Mouse (Mus musculus): ENCODE data around the gene Pdzrn3.

Pdzrn3 gene

DNA sequence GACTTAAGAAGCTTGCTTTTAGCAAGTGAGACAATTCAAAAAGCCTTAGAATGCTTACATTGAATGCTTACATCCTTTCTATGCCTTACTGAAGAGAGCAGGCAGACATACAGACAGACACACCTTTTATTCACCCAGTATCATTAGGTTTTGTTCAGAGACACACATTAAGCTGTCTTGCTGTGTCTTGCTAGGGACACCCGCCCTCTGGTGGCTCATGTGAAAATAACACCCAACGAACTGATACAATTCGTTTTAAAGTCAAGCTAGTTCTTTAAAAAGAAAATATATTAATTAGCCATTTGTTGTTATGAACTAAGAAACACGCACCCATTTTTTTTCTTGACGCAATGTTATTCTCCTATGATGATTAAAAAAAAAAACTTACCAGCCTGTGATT lies 180.1 kb downstream of the Pdzrn3 start:
- in situ Hi-C loops (cut with MboI), result no loop called here

DNA sequence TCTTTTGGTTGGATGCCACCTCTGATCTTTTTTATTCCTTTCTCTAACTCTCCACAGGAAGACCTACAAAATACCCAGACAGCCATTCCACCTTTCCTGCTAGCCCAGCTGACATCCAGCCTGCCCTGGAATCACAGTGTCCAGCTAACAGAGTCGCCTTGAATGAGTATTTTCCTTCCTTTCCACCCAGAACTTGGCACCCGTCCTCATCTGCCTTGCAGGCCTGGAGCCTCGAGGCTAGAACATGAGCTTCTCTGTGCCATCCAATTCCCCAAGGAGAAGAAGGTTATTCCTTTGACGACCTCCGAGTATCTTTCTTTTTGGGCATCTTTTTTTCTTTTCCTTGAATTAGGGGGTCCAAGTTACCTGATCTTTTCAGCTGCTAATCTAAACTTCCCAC lies 181.8 kb downstream of the Pdzrn3 start:
- in situ Hi-C loops (cut with MboI), result no loop called here

DNA sequence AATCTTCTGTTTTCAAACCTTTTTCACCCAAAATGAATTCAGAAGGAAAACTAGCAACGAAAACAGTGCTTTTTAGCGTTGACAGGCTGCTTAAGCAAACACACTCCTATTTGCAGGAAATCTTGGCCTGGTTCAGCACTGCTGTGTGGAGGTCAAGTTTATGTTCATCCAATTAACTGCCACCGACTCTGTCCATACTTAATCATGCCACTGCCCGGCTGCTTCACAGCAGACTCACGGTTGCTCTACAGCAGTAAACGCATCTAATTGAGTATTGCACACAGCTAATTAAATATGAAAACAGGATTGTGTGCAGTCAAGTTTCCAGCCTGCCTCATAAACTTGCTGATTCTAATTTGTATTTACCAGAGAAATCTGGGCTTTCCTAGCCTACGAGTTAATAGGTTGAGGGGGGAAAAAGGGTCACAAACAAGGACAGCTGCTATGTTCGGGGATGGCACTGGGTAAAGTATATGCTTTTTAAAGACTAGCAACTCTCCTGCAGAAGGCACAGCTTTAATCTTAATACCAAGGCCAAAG lies 183.2 kb downstream of the Pdzrn3 start:
- in situ Hi-C loops (cut with MboI), result no loop called here

DNA sequence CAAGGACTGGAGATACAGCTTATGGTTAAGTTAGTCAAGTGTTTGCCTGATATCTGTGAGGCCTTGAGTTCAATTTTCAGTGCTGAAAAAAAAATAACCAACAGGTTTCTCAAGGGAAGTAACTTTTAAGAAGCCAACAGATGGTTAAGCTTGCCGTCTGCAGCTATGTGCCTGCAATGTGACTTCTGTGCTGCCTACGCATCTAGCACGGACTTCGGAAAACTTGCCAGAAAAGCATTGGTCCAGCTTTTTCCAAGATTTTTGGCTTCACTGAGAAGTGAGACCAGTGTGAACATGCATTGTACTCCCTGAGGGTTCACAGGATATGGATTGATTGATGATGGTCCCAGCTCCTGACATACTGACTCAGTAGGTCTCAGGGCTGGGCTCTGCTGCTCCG lies 186.1 kb downstream of the Pdzrn3 start:
- in situ Hi-C loops (cut with MboI), result no loop called here

DNA sequence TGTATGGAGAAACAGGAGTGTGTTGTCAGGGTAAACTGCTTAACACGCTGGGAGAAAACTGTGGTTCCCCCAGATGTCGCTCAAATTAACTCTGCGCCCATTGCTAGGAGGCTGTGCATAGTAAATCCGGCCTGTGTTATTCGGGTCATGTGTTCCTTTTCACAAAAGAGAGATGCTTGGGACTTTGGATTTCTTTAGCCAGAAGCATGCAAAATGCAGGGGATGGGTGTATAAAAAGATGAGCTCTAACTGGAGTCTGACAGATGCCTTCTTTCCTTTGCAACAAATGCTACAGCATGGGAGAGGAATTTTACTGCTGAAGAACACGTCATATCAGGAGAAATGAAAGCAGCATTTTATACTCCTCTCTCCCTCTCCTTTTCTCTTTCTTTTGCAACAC lies 190.4 kb downstream of the Pdzrn3 start:
- in situ Hi-C loops (cut with MboI), result no loop called here

DNA sequence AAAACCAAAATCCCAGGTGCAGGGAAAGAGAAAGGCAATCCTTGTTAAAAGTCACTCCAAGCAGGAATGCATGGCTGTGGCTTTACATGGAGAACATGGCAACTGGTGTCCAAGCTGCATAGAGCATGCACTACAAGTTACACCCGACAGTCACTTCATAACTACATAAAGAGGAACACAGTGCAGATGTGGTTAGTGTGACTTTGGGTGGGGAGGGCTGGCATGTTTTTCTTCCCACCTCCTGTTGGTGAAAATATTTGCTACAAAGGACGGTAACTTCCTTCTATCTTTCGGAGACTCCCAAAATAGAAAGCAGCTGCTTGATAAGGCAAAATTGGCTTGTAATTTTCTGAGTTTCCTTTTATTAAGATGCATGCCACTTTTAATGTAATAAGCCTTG lies 190.8 kb downstream of the Pdzrn3 start:
- in situ Hi-C loops (cut with MboI), result no loop called here

DNA sequence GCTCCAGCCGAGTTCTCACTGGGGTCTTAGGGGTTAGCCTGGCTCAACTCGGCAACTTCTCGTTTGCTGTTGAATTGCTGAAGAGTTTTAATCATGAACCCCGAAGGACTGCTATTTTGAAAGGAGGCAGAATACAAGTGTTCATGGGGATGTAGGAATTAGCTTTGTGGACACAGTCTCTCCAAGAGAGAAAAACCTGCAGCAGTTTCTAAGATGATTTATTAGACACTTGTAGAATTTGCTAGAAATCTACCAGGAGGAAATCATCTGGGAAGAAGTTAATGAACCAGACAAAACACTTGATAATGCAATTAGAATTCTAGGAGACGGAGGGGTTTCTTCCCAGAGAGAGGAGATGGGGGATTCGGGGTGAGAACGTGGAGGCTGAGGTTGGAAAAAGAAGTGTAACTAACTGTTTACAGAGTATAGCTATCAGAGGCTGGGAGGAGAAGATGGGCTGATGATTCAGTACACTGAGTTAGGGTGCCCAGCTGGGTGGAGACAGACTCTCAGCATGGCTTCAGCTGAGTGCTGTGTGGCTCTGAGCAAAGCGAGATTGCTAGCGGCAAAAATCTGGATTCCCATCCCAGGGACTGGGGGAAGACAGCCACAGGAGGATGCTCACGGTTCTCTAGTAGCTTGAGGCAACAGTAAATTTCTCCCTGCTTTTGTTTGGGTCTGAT lies 193.5 kb downstream of the Pdzrn3 start:
- in situ Hi-C loops (cut with MboI), result no loop called here

DNA sequence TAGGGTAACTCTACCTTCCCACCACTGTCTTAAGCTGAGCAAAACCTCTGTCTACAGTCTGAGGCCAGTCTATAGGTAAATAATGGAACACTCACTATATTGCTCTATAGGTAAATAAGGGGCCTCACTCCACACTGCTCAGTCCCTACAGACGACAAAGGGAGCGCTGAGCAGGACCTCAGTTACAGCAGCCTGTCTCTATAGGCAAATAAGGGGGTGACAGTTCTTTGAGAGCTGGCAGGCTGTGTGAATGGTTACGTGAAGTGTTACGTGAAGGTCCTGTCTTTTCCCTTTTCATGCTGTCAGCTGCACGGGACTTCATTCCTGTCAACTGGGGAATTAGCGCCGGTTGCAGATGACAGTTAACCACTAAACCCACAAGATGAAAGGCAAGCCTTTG lies 207.0 kb downstream of the Pdzrn3 start:
- in situ Hi-C loops (cut with MboI), result no loop called here

DNA sequence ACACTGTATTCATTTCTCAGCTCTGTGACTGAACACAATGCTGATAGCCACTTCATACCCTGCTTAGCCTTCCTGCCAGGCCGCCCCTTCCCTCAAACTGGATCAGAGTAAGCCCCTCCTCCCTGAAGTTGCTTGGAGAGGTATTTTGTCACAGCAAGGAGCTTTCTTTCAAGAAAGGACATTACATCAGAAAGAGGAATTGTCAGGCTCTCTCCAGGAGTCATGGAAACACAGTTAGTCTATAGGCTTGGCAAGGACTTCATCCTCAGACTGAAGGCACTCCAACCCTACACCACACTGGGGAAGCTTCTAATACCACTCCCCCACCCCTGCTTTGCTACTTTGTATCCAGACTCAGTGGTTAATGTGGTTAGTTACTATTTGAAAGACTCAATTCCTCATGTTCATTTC lies 224.2 kb downstream of the Pdzrn3 start:
- in situ Hi-C loops (cut with MboI), result no loop called here

DNA sequence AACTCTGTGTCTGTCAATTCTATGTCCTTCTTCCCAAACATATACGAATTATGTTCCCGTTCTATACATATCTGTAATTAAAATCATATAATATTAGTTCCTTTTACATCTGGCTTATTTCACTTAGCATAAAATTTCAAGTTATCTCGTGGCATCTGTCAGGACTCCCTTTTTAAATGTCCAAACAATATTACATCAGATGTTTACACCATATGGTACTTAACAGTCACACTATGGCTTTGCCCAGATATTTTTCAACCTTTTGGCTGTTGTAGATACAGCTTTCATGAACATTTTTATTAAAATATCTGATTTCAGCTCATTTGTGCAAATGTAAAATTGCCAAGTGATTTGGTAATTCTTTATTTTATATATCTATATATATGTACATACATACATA lies 242.3 kb downstream of the Pdzrn3 start:
- in situ Hi-C loops (cut with MboI), result no loop called here

DNA sequence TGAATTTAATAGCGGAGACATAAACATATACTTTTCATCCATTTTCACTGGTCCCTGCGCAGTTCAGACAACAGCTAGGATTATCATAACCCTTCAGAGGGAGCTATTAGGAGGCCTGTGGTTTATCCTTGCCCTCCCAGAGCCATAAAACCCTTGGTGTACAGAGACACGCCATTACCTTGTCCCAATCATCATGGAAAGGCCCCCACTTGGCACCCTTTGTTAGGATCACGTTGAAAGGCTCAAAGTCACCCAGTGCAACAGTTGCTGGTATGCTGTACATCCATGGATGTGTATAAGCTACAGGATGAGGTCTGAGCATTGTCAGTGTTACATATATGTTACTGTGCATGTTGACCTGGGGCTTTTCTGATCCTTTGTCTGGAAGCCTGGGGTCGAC lies 252.3 kb downstream of the Pdzrn3 start:
- in situ Hi-C loops (cut with MboI), result no loop called here

DNA sequence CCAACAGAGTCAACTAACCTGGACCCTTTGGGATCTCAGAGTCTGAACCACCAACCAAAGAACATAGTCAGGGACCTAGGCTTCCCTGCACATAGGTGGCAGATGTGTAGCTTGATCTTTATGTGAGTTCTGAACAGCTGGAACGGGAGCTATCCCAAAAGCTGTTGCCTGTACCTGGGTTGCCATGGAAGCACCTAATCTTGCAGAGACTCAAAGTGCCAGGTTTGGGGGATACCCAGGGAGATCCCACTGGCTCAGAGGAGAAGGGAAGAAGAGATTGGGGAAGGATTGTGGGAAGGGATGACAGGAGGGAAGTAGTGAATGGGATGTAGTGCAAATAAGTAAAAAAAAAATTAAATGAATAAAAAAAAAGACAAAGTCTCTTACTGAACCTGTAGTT lies 268.7 kb downstream of the Pdzrn3 start:
- in situ Hi-C loops (cut with MboI), result no loop called here

DNA sequence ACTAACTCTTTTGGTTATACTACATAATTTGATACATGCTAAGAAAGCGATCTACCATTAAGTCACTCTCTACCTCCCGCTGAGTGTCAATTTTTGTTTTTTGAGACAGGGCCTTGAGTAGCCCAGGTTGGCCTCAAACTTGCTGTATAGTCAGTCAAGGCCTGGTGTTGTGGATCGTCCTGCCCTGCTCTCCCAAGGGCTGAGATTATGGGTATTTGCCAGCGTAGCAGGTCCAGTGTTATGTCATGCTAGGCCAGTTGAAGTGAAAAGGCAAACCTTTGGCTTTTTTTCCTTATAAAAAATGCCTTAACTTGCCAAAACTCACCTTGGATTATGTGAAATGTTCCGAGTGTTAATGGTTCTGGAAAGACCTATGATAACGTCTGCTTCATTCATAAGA lies 274.2 kb downstream of the Pdzrn3 start:
- in situ Hi-C loops (cut with MboI), result no loop called here

DNA sequence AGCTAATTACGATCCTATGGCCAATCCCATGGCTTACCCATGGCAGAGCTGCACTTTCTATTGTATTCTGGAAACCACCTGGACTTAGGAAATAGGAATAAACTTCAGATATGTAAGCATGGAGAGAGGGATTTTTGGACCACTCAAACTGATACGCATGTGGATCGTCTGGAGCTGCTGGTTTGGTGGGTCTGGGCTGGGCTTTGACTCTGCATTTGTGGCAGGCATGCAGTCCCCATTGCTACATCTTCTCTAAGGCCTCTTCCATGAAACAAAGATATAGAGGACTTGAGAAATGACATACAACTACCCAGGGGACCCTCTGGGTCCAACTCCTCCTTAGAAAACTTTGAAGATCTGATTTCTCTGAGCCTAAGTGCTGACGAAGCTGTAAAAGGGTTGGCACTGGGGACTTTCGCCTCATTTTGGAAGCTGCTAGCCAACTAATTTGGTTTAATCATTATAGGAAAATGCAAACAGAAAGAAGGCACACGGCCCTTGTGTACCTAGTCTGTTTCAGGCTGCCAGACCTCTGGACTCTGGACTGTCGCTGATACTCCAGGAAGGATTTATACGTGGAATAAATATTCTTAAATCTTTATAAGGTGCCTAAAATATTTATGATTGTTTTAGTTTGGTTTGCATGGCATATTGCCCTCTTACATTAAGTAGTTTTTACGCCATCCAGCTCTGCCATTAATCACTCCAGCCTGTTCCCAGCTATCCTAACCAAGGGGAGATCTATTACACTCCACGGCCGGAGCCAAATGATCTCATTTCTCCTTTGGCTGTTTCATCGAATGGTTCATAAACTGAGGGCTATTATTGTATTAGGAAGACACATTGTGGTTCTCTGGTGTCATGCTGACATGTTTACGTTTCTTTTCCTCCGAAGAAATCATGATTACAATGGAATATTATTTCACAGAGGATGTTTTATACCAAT lies 275.7 kb downstream of the Pdzrn3 start:
- in situ Hi-C loops (cut with MboI), result no loop called here

Measured in mature B cell (primary cell).